Mouse (Mus musculus) heart, embryonic 14.5 days (tissue): Measurements from ENCODE around the gene Gm43951. TPM values are rescaled to one million over a fixed set of nuclear protein-coding genes. Genes with fewer than 3 reads are reported as not detected.

Source experiments
- ATAC-seq: fragments of 200-750 bp; cut with Nextera tagmentation; 2 replicates; pipeline ENCODE4 v1.8.0; 2017; ENCODE audit warnings: low read depth, moderate TSS enrichment; ENCODE audit not compliant: insufficient number of reproducible peaks, insufficient read depth, low FRiP score
- H3K27ac ChIP-seq, 2 experiments: fragments of 200-500 bp in 1 of 2; fragments of 300-500 bp in 1 of 2; sonication (generic) in 1 of 2; replicated peaks in 1 of 2; 2 replicates each; pipeline ENCODE4 v1.5.1; 2012 to 2014; ENCODE audit warnings: low read depth in 2 of 2, low read length in 2 of 2, control low read depth in 1 of 2, mild to moderate bottlenecking in 1 of 2, mixed read lengths in 1 of 2; ENCODE audit not compliant: control insufficient read depth in 1 of 2, insufficient read depth in 1 of 2
- H3K27me3 ChIP-seq: fragments of 300-500 bp; sonication (generic); 2 replicates; pipeline ENCODE4 v1.6.1; 2014; ENCODE audit warnings: mild to moderate bottlenecking, low read length, control low read depth; ENCODE audit not compliant: control insufficient read depth, insufficient read depth
- H3K36me3 ChIP-seq: fragments of 300-500 bp; sonication (generic); 2 replicates; pipeline ENCODE4 v1.6.1; 2014; ENCODE audit warnings: mild to moderate bottlenecking, control low read depth, low read length, mixed read lengths; ENCODE audit not compliant: control insufficient read depth, insufficient read depth
- H3K4me1 ChIP-seq, 2 experiments: fragments of 200-500 bp in 1 of 2; fragments of 300-500 bp in 1 of 2; sonication (generic) in 1 of 2; 2 replicates each; pipeline ENCODE4 v1.6.1; 2012 to 2014; ENCODE audit warnings: low read length in 2 of 2, control low read depth in 1 of 2, mixed read lengths in 1 of 2; ENCODE audit not compliant: control insufficient read depth in 2 of 2, insufficient read depth in 2 of 2
- H3K4me2 ChIP-seq: fragments of 300-500 bp; sonication (generic); 2 replicates; pipeline ENCODE4 v1.6.1; 2014; ENCODE audit warnings: mild to moderate bottlenecking, low read length
- H3K4me3 ChIP-seq, 2 experiments: fragments of 200-500 bp in 1 of 2; fragments of 300-500 bp in 1 of 2; sonication (generic) in 1 of 2; 2 replicates each; pipeline ENCODE4 v1.5.1; 2012 to 2014; ENCODE audit warnings: low read length in 2 of 2, mild to moderate bottlenecking in 2 of 2, control low read depth in 1 of 2, low read depth in 1 of 2, moderate library complexity in 1 of 2; ENCODE audit not compliant: control insufficient read depth in 1 of 2, insufficient read depth in 1 of 2
- H3K9ac ChIP-seq: fragments of 300-500 bp; sonication (generic); 2 replicates; pipeline ENCODE4 v1.6.1; 2014; ENCODE audit warnings: mild to moderate bottlenecking, low read length
- H3K9me3 ChIP-seq: fragments of 300-500 bp; sonication (generic); 2 replicates; pipeline ENCODE4 v1.6.1; 2016; ENCODE audit warnings: low read length, control low read depth; ENCODE audit not compliant: control insufficient read depth
- WGBS: fragments of 180-500 bp; shearing (Covaris S2); extraction: QIAGEN DNeasy Blood & Tissue Kit; methylation state at CpG from one replicate; pipeline ENCODE4 v1.1.7; 2014; 5-methylcytosine and 5-hydroxymethylcytosine counted together
- polyA plus RNA-seq: library from polyadenylated mRNA; unstranded; fragments of >200 nt; fragmentation: Nextera tagmentation; extraction: Ambion mirVana; gene quantifications from 2 replicates; pipeline ENCODE4 v1.2.1, GENCODE M21; 2014

Gm43951 gene
- polyA plus RNA-seq, 1 experiment from 2014 or later, result not detected

DNA sequence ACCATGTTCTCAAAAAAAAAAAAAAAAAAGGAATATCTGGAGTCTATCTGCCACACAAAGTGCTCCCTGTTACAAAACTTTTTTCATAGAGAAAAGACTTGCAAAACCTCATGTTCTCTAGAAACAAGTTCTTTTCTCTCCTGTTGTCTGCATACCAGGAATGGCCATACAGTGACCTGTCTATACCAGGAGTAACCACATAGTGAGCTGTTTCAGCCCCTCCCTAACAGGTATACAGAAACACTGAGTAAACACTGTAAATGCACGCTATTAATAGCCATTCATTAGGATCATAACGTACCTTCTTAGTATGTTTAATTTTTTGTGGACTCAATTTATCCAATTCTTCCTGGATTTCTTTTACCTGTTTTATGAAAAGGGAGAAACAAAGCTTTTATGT, 12.4 kb downstream of the Gm43951 start:
- Histone ChIP-seq H3K4me1 (no peaks in the 10 kb centered on the region), H3K9ac (no peak overlapping the region), H3K4me2 (no peak overlapping the region), H3K9me3 (no peaks in the 10 kb centered on the region), H3K36me3 (peaks cover 55% of the 10 kb centered on the region), H3K4me3 (no peak overlapping the region), H3K27me3 (no peaks in the 10 kb centered on the region), H3K27ac (no peak overlapping the region)
- no peak for ATAC-seq
- WGBS, result 90% methylated on average over 2 of the region's 2 CpGs

DNA sequence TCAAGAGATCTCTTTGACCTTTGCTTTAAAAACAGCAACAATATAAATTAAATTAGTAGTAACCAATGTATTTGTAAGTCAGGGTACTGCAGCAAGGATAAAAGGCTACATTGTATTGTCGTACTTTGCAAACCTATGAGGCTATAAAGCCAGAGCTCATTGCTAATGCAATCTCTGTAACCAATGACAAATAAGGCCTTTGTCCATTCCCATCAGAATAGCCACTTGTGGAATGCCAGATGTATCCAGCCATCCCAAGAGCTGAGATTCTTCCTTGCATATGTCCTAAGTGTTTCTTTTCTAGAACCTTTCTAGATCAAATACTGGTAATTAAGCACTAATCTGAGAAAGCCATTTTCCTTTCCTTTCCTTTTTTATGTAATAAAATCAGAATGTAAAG, 15.8 kb downstream of the Gm43951 start:
- H3K9ac ChIP-seq, result no peak overlapping the region
- ATAC-seq, result no peak
- H3K4me2 ChIP-seq, result no peak overlapping the region
- H3K36me3 ChIP-seq, result peaks cover 48% of the 10 kb centered on the region
- H3K4me3 ChIP-seq, result no peak overlapping the region
- H3K27ac ChIP-seq, result no peak overlapping the region
- no peaks in the 10 kb centered on the region for H3K27me3 ChIP-seq
- no peaks in the 10 kb centered on the region for H3K9me3 ChIP-seq
- no peaks in the 10 kb centered on the region for H3K4me1 ChIP-seq
- 88% methylated on average over 1 of the region's 1 CpGs for WGBS

DNA sequence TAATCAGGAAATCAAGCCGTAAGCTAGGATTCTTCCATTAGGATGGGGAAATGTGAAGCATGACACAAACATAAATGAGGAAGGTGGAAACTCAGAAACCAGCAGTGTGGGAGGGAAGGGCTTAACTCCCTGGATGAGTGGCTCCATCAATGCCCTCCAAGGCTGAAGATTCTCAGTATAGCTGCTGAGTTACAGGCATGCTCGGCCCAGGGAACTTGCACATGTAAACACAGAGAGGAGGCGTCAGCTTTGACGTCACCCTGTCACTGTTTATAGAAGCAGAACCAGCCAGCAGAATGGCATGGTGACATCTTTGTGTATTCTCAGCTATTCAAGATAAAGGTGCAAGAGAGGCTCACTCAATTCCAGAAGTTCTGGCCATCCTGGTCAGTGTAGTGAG, 22.4 kb downstream of the Gm43951 start:
- Histone ChIP-seq H3K27ac (no peak overlapping the region), H3K36me3 (peaks cover 28% of the 10 kb centered on the region), H3K4me1 (no peaks in the 10 kb centered on the region), H3K4me2 (no peak overlapping the region), H3K9ac (no peak overlapping the region), H3K4me3 (no peak overlapping the region), H3K9me3 (no peaks in the 10 kb centered on the region), H3K27me3 (no peaks in the 10 kb centered on the region)
- ATAC-seq, result no peak
- WGBS, result 70% methylated on average over 4 of the region's 4 CpGs

DNA sequence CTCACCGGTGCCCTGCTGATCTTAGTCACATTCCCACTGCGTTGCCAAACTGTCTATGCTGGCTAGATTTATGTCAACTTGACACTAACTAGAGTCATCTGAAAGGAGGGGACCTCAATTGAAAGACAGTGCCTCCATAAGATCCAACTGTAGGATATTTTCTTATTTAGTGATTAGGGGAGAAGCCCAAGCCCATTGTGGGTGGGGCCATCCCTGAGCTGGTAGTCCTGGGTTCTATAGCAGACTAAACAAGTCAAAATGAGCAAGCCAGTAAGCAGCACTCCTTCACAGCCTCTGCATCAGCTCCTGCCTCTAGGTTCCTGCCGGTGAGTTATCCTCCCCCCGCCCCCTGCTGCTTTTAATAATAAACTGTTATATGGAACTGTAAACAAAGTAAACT, 25.5 kb downstream of the Gm43951 start:
- H3K4me1 ChIP-seq, result no peaks in the 10 kb centered on the region
- H3K4me3 ChIP-seq, result no peak overlapping the region
- H3K36me3 ChIP-seq, result peaks cover 38% of the 10 kb centered on the region
- no peak for ATAC-seq
- WGBS, result 94% methylated on average over 4 of the region's 4 CpGs
- H3K27me3 ChIP-seq, result no peaks in the 10 kb centered on the region
- no peaks in the 10 kb centered on the region for H3K9me3 ChIP-seq
- no peak overlapping the region for H3K27ac ChIP-seq
- H3K4me2 ChIP-seq, result no peak overlapping the region
- no peak overlapping the region for H3K9ac ChIP-seq

DNA sequence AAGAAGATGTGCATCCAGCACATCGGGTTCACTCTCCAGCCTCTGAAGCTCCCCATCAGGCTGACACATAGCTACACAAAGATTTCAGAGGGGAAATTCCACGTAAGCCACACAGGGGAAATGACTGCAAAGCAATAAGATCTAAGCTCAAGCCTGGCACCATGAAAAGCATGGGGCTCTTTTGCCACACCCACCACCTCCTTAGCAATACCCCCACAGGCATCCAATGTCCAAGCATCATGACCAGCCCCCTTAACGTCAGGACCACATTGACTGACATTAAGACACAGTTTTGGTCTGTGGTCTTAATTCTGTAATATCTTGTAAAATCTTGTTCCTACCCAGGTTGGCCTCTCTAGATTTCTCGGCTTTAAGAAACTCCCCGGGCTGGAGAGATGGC, 26.1 kb downstream of the Gm43951 start:
- Histone ChIP-seq H3K9ac (no peak overlapping the region), H3K4me3 (no peak overlapping the region), H3K9me3 (no peaks in the 10 kb centered on the region), H3K4me1 (no peaks in the 10 kb centered on the region), H3K27me3 (no peaks in the 10 kb centered on the region), H3K36me3 (peaks cover 40% of the 10 kb centered on the region), H3K27ac (no peak overlapping the region), H3K4me2 (no peak overlapping the region)
- WGBS, result 93% methylated on average over 5 of the region's 5 CpGs
- no peak for ATAC-seq

DNA sequence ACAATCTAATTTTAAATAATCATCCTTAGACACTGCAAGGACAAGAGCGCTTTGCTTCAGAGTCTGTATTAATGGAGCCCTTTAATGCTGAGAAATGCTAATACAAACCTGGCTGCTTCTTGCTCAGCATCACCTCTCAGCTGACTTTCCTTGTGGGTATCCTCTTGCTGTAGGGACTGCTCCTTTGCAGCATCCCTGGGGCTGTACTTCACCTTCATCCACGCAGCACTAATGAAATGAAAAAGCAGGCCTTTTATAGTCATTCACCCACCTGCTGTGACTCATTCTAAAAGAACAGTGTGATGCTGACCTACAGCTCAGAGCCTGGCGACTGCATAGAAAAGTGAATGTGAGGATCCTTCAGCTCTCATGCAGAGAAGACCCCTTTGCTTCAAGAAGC, 30.1 kb downstream of the Gm43951 start:
- no peak overlapping the region for H3K4me2 ChIP-seq
- 74% methylated on average over 3 of the region's 3 CpGs for WGBS
- H3K9ac ChIP-seq, result no peak overlapping the region
- no peaks in the 10 kb centered on the region for H3K9me3 ChIP-seq
- no peaks in the 10 kb centered on the region for H3K4me1 ChIP-seq
- H3K27ac ChIP-seq, result no peak overlapping the region
- no peak for ATAC-seq
- no peaks in the 10 kb centered on the region for H3K27me3 ChIP-seq
- no peak overlapping the region for H3K4me3 ChIP-seq
- H3K36me3 ChIP-seq, result peaks cover 63% of the 10 kb centered on the region

DNA sequence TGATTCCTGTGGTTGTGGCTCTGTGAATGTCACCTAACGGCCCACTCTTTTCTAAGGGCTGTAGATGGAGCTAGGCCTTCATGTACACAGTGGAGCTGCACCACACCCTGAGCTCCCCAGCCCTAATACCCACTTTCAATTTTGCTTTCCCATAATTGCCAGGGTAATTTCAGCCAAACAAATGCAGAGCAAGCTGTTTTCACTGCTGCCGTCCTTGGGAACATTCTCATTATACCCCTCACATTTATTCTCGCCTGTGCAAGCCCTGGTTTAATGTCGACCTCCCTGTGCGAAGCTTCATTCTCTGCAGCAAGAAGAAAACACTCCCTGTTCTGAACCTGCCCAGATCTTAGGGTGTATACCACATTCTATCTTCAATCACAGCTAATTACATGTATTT, 30.7 kb downstream of the Gm43951 start:
- ATAC-seq, result no peak
- H3K36me3 ChIP-seq, result peaks cover 59% of the 10 kb centered on the region

DNA sequence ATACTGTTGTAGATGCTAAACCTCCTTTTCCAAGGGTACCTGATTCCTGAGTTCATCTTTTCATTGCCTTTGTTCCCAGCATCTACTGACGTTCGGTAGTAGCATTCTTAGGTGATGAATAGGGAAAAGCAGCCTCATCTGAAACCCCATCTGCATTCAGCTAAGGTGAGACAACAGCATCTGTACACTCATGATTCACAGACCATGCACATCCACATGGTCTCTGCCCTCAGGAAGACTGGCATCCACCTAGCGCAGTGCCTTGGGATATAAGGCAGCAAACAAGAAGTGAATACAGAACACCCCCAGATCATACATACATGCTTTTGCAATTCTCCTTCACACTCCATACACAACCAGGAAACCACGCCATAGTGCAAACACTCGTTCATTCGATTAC, 31.9 kb downstream of the Gm43951 start:
- no peak for ATAC-seq
- H3K4me2 ChIP-seq, result no peak overlapping the region
- H3K36me3 ChIP-seq, result peaks cover 68% of the 10 kb centered on the region
- H3K27me3 ChIP-seq, result no peaks in the 10 kb centered on the region
- no peaks in the 10 kb centered on the region for H3K9me3 ChIP-seq
- H3K4me1 ChIP-seq, result no peaks in the 10 kb centered on the region
- WGBS, result 88% methylated on average over 6 of the region's 6 CpGs
- H3K27ac ChIP-seq, result no peak overlapping the region
- no peak overlapping the region for H3K9ac ChIP-seq
- H3K4me3 ChIP-seq, result no peak overlapping the region

More for the DNA sequence above, 30.7 kb downstream of the Gm43951 start:
- Histone ChIP-seq H3K9me3 (no peaks in the 10 kb centered on the region), H3K4me1 (no peaks in the 10 kb centered on the region), H3K27me3 (no peaks in the 10 kb centered on the region), H3K27ac (no peak overlapping the region), H3K4me2 (no peak overlapping the region), H3K4me3 (no peak overlapping the region), H3K9ac (no peak overlapping the region)
- 92% methylated on average over 5 of the region's 5 CpGs for WGBS
